Mouse (Mus musculus) heart, embryonic 13.5 days (tissue): ENCODE data around the gene Hvcn1. TPM values are rescaled to one million over a fixed set of nuclear protein-coding genes. Genes with fewer than 3 reads are reported as not detected.

ENCODE experiments used
- ATAC-seq: fragments of 200-750 bp; cut with Nextera tagmentation; 2 replicates; pipeline ENCODE4 v1.8.0; 2017; ENCODE audit warnings: moderate TSS enrichment; ENCODE audit not compliant: insufficient number of reproducible peaks, low FRiP score, low TSS enrichment; ENCODE audit errors: extremely low read depth
- H3K27ac ChIP-seq: fragments of 300-500 bp; sonication (generic); replicated peaks from 2 replicates; pipeline ENCODE4 v1.5.1; 2015; ENCODE audit warnings: moderate library complexity, mild to moderate bottlenecking, inconsistent platforms
- H3K27me3 ChIP-seq: fragments of 300-500 bp; sonication (generic); replicated peaks from 2 replicates; pipeline ENCODE4 v1.6.1; 2015; ENCODE audit warnings: mild to moderate bottlenecking, inconsistent platforms
- H3K36me3 ChIP-seq: fragments of 300-500 bp; sonication (generic); 2 replicates; pipeline ENCODE4 v1.6.1; 2015; ENCODE audit warnings: mild to moderate bottlenecking, inconsistent platforms
- H3K4me1 ChIP-seq: fragments of 300-500 bp; sonication (generic); 2 replicates; pipeline ENCODE4 v1.6.1; 2015; ENCODE audit warnings: inconsistent platforms
- H3K4me2 ChIP-seq: fragments of 300-500 bp; sonication (generic); 2 replicates; pipeline ENCODE4 v1.6.1; 2015; ENCODE audit warnings: inconsistent platforms, mild to moderate bottlenecking, moderate library complexity
- H3K4me3 ChIP-seq: fragments of 300-500 bp; sonication (generic); 2 replicates; pipeline ENCODE4 v1.5.1; 2015; ENCODE audit warnings: moderate library complexity, mild to moderate bottlenecking, inconsistent platforms
- H3K9ac ChIP-seq: fragments of 300-500 bp; sonication (generic); 2 replicates; pipeline ENCODE4 v1.6.1; 2015; ENCODE audit warnings: inconsistent platforms, mild to moderate bottlenecking, moderate library complexity
- H3K9me3 ChIP-seq: fragments of 300-500 bp; sonication (generic); 2 replicates; pipeline ENCODE4 v1.6.1; 2016; ENCODE audit warnings: inconsistent platforms
- WGBS: fragments of 180-500 bp; shearing (Covaris S2); methylation state at CpG from one replicate; pipeline ENCODE4 v1.1.7; 2015; ENCODE audit warnings: mixed read lengths; 5-methylcytosine and 5-hydroxymethylcytosine counted together
- polyA plus RNA-seq: library from polyadenylated mRNA; unstranded; fragments of >200 nt; fragmentation: Nextera tagmentation; extraction: Ambion mirVana; gene quantifications from 2 replicates; pipeline ENCODE4 v1.2.1, GENCODE M21; 2015

The Hvcn1 gene
- polyA plus RNA-seq, 1 experiment from 2014 or later, result 2.7 TPM

- Histone ChIP-seq H3K4me2 (no peak overlapping the region), H3K9ac (no peak overlapping the region), H3K36me3 (peaks cover 23% of the 10 kb centered on the region), H3K4me1 (peaks cover 62% of the 10 kb centered on the region), H3K27ac (no peak overlapping the region), H3K27me3 (no peaks in the 10 kb centered on the region), H3K4me3 (no peak overlapping the region), H3K9me3 (no peaks in the 10 kb centered on the region)
- WGBS, result 71% methylated on average over 4 of the region's 4 CpGs
- ATAC-seq, result no peak
Observed at GRCm38 (mm10) chr5:122288147-122288811, 81.7 kb downstream of the Hvcn1 start.

GRCm38 (mm10) chr5:122291149-122291548, 84.5 kb downstream of the Hvcn1 start:
- 39% methylated on average over 6 of the region's 6 CpGs for WGBS
- Histone ChIP-seq H3K4me2 (0 out of 2 replicates have a peak overlapping the region, but pooled peaks have one; percentile 6), H3K27ac (0 out of 2 replicates have a peak overlapping the region, but pooled peaks have one; percentile 37), H3K9me3 (no peaks in the 10 kb centered on the region), H3K4me1 (peaks cover 67% of the 10 kb centered on the region), H3K36me3 (peaks cover 23% of the 10 kb centered on the region), H3K4me3 (no peak overlapping the region), H3K27me3 (no peaks in the 10 kb centered on the region), H3K9ac (peak overlapping the region; percentile 38)
- ATAC-seq, result no peak

Other genes with a start within 250 kb of the Hvcn1 start
- 4.5 and 4.8 TPM in 2 replicates for gene Cux2, start 156.7 kb upstream of the Hvcn1 start, polyA plus RNA-seq
- gene Myl2, start 105.9 kb upstream of the Hvcn1 start, polyA plus RNA-seq, result 7,724 and 9,145 TPM in 2 replicates
- 0.36 TPM in 1 of 2 replicates, not detected in the other for gene Ccdc63, start 66.0 kb upstream of the Hvcn1 start, polyA plus RNA-seq
- gene Ppp1cc, start 48.5 kb upstream of the Hvcn1 start, polyA plus RNA-seq, result 190 and 219 TPM in 2 replicates
- 2.5 and 2.8 TPM in 2 replicates for gene Tctn1, start 57.7 kb downstream of the Hvcn1 start, polyA plus RNA-seq
- 9.1 and 9.7 TPM in 2 replicates for gene Pptc7, start 77.6 kb downstream of the Hvcn1 start, polyA plus RNA-seq
- gene Rad9b, start 147.4 kb downstream of the Hvcn1 start, polyA plus RNA-seq, result 6.2 and 7.5 TPM in 2 replicates
- gene Vps29, start 147.6 kb downstream of the Hvcn1 start, polyA plus RNA-seq, result 214 and 236 TPM in 2 replicates
- gene Gpn3, start 165.1 kb downstream of the Hvcn1 start, polyA plus RNA-seq, result 54.4 and 59.9 TPM in 2 replicates
- gene Fam216a, start 165.6 kb downstream of the Hvcn1 start, polyA plus RNA-seq, result 55.5 and 56.8 TPM in 2 replicates
- 99.1 and 114 TPM in 2 replicates for gene Arpc3, start 185.1 kb downstream of the Hvcn1 start, polyA plus RNA-seq
- gene Anapc7, start 214.9 kb downstream of the Hvcn1 start, polyA plus RNA-seq, result 35.5 and 36.4 TPM in 2 replicates